Mouse (Mus musculus) lung, postnatal 0 days (tissue): ENCODE measurements around the gene Atp1a1. TPM values are rescaled to one million over a fixed set of nuclear protein-coding genes. Genes with fewer than 3 reads are reported as not detected.

Experiments
- ATAC-seq: fragments of 200-750 bp; cut with Nextera tagmentation; 2 replicates; pipeline ENCODE4 v1.8.0; 2017; ENCODE audit warnings: moderate library complexity
- DNase-seq: peaks from one replicate; pipeline ENCODE4 v3.0.0-alpha.2; 2016; ENCODE audit warnings: low spot score
- H3K27ac ChIP-seq: fragments of 300-500 bp; sonication (generic); 2 replicates; pipeline ENCODE4 v1.5.1; 2014; ENCODE audit warnings: antibody characterized with exemption, mild to moderate bottlenecking, low read length, mixed read lengths
- H3K27me3 ChIP-seq: fragments of 300-500 bp; sonication (generic); replicated peaks from 2 replicates; pipeline ENCODE4 v1.6.1; 2014; ENCODE audit warnings: low read length, mixed read lengths; ENCODE audit not compliant: insufficient read depth
- H3K36me3 ChIP-seq: fragments of 300-500 bp; sonication (generic); 2 replicates; pipeline ENCODE4 v1.6.1; 2014; ENCODE audit warnings: low read length, mixed read lengths; ENCODE audit not compliant: insufficient read depth
- H3K4me1 ChIP-seq: fragments of 300-500 bp; sonication (generic); 2 replicates; pipeline ENCODE4 v1.6.1; 2014; ENCODE audit warnings: antibody characterized with exemption, low read depth, low read length, mixed read lengths; ENCODE audit not compliant: insufficient read depth
- H3K4me2 ChIP-seq: fragments of 300-500 bp; sonication (generic); replicated peaks from 2 replicates; pipeline ENCODE4 v1.6.1; 2014; ENCODE audit warnings: low read depth, mild to moderate bottlenecking, low read length, moderate library complexity, mixed read lengths
- H3K4me3 ChIP-seq: fragments of 300-500 bp; sonication (generic); 2 replicates; pipeline ENCODE4 v1.5.1; 2014; ENCODE audit warnings: low read depth, low read length
- H3K9ac ChIP-seq: fragments of 300-500 bp; sonication (generic); replicated peaks from 2 replicates; pipeline ENCODE4 v1.6.1; 2014; ENCODE audit warnings: low read depth, mild to moderate bottlenecking
- H3K9me3 ChIP-seq: fragments of 300-500 bp; sonication (generic); 2 replicates; pipeline ENCODE4 v1.6.1; 2016; ENCODE audit warnings: low read length, mixed read lengths
- CTCF ChIP-seq: IDR thresholded peaks from 2 replicates; pipeline ENCODE4 v1.5.1; 2016; ENCODE audit warnings: antibody characterized with exemption, mild to moderate bottlenecking
- EP300 ChIP-seq: IDR thresholded peaks from 2 replicates; pipeline ENCODE4 v1.6.1; 2016; ENCODE audit warnings: antibody characterized with exemption, mild to moderate bottlenecking, control low read depth
- WGBS: fragments of 180-500 bp; shearing (Covaris S2); extraction: QIAGEN DNeasy Blood & Tissue Kit; methylation state at CpG from one replicate; pipeline ENCODE4 v1.1.7; 2014; 5-methylcytosine and 5-hydroxymethylcytosine counted together
- polyA plus RNA-seq: library from polyadenylated mRNA; unstranded; fragments of >200 nt; fragmentation: Nextera tagmentation; extraction: Ambion mirVana; gene quantifications from 2 replicates; pipeline ENCODE4 v1.2.1, GENCODE M21; 2015

The Atp1a1 gene
- polyA plus RNA-seq, 1 experiment from 2014 or later, result 136 TPM

DNA sequence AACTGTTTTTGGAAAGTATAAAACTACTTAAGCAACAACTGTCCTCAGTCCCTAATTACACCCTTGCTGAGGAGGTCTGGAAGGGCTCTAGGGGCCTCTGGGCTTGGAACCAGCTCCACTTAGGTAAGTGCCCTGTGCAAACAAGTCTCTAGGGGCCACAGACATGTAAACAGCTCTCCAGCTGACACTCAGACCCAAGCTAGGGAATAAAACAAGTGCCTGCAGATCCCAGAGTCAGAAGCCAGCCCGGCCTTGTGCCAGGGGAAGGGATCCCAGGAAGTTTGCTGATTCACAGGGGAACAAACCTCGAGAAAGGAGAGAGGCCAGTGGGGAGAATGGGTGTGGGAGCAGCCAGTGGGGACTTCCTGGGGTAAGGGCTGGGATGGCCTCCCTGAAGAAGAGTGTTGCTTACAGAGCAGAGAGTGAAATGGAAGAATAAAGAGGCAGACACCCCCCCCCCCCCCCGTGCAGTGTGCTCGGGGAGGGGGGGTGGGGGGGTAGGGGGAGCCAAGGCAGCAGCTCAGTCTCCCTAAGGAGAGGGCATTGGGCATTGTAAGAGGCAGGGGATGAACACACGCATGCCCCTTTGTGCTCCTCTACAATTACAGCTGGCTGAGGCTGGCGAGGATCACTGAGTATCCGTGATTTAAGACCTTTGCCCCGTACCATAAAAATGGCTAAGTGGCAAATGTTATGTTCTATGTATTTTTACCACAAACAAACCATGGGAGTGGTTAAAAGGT, 76.2 kb downstream of the Atp1a1 start:
- Histone ChIP-seq H3K36me3 (no peaks in the 10 kb centered on the region), H3K4me1 (peaks cover 11% of the 10 kb centered on the region), H3K4me3 (no peak overlapping the region), H3K9ac (no peak overlapping the region), H3K27me3 (no peaks in the 10 kb centered on the region), H3K9me3 (no peaks in the 10 kb centered on the region), H3K27ac (no peak overlapping the region), H3K4me2 (no peak overlapping the region)
- WGBS, result 35% methylated on average over 6 of the region's 8 CpGs
- DNase-seq, result peak; percentile 79
- TF ChIP-seq EP300 (0 out of 2 replicates have a peak, but pooled peaks have one; percentile 27), CTCF (no peak)
- ATAC-seq, result peak; percentile 86

- TF ChIP-seq CTCF, result no peak
- no peak for TF ChIP-seq EP300
- DNase-seq (no peak), ATAC-seq (no peak)
- Histone ChIP-seq H3K9me3 (no peaks in the 10 kb centered on the region), H3K9ac (no peak overlapping the region), H3K4me2 (no peak overlapping the region), H3K27ac (no peak overlapping the region), H3K36me3 (no peaks in the 10 kb centered on the region), H3K4me1 (peaks cover 21% of the 10 kb centered on the region), H3K4me3 (no peak overlapping the region), H3K27me3 (no peaks in the 10 kb centered on the region)
- WGBS, result 57% methylated on average over 11 of the region's 11 CpGs
These were observed 77.9 kb downstream of the Atp1a1 start for GRCm38 (mm10) chr3:101526603-101527002.

Other genes starting within 250 kb of the Atp1a1 start
- 16.9 and 17.8 TPM in 2 replicates for gene Igsf3, start 227.6 kb downstream of the Atp1a1 start, polyA plus RNA-seq
- gene Mab21l3, start 244.3 kb upstream of the Atp1a1 start, polyA plus RNA-seq, result 0.12 and 0.37 TPM in 2 replicates